Mouse (Mus musculus) myocyte (in vitro differentiated cells): Measurements from ENCODE around the gene Diras1. TPM values are rescaled to one million over a fixed set of nuclear protein-coding genes. Genes with fewer than 3 reads are reported as not detected.
A peak's percentile ranks its signal among the peaks of the same experiment; 100 is the strongest.

Source experiments
- H3K27me3 ChIP-seq: one replicate; pipeline ENCODE4 v1.6.1; 2011; ENCODE audit not compliant: control insufficient read depth, insufficient read depth, insufficient read length
- H3K36me3 ChIP-seq: one replicate; pipeline ENCODE4 v1.6.1; 2011; ENCODE audit not compliant: control insufficient read depth, insufficient read depth
- H3K4me2 ChIP-seq: one replicate; pipeline ENCODE4 v1.6.1; 2011; ENCODE audit warnings: low read depth, control low read depth
- H3K4me3 ChIP-seq: one replicate; pipeline ENCODE4 v1.5.1; 2011; ENCODE audit warnings: mild to moderate bottlenecking, control low read depth, moderate library complexity
- H3K79me2 ChIP-seq: one replicate; pipeline ENCODE4 v1.6.1; 2011; ENCODE audit not compliant: control insufficient read depth, insufficient read depth
- H3ac ChIP-seq: one replicate; pipeline ENCODE4 v1.6.1; 2011; ENCODE audit not compliant: control insufficient read depth, insufficient read length
- CEBPB ChIP-seq: IDR thresholded peaks from 2 replicates; pipeline ENCODE4 v1.6.1; 2011; ENCODE audit warnings: mild to moderate bottlenecking, moderate library complexity; ENCODE audit not compliant: poor library complexity, insufficient read depth, severe bottlenecking
- E2F4 ChIP-seq: IDR thresholded peaks from one replicate; pipeline ENCODE4 v1.6.1; 2011; ENCODE audit warnings: mild to moderate bottlenecking, control low read depth, moderate library complexity; ENCODE audit not compliant: insufficient read depth
- MAX ChIP-seq: IDR thresholded peaks from one replicate; pipeline ENCODE4 v1.6.1; 2011; ENCODE audit warnings: low read depth, mild to moderate bottlenecking, control low read depth
- MYOD1 ChIP-seq, 3 experiments: IDR thresholded peaks; one replicate each; pipeline ENCODE4 v1.6.1; 2011; ENCODE audit warnings: control low read depth in 2 of 3, low read depth in 2 of 3, mild to moderate bottlenecking in 2 of 3, moderate library complexity in 1 of 3; ENCODE audit not compliant: insufficient read length in 2 of 3, control insufficient read depth in 1 of 3
- MYOG ChIP-seq, 3 experiments: IDR thresholded peaks; one replicate each; pipeline ENCODE4 v1.6.1; 2011; ENCODE audit warnings: control low read depth in 2 of 3, low read depth in 2 of 3, mild to moderate bottlenecking in 2 of 3; ENCODE audit not compliant: insufficient read length in 2 of 3, control insufficient read depth in 1 of 3, insufficient read depth in 1 of 3
- POLR2A ChIP-seq: IDR thresholded peaks from one replicate; pipeline ENCODE4 v1.6.1; 2011; ENCODE audit warnings: low read depth, mild to moderate bottlenecking, control low read depth, moderate library complexity; ENCODE audit not compliant: insufficient read length
- POLR2AphosphoS2 ChIP-seq: IDR thresholded peaks from one replicate; pipeline ENCODE4 v1.6.1; 2011; ENCODE audit warnings: low read depth, control low read depth; ENCODE audit not compliant: insufficient read length
- REST ChIP-seq: IDR thresholded peaks from one replicate; pipeline ENCODE4 v1.6.1; 2011; ENCODE audit warnings: mild to moderate bottlenecking, control low read depth, moderate library complexity; ENCODE audit not compliant: insufficient read depth, insufficient read length
- SRF ChIP-seq: IDR thresholded peaks from one replicate; pipeline ENCODE4 v1.6.1; 2011; ENCODE audit warnings: low read depth; ENCODE audit not compliant: control insufficient read depth, insufficient read length
- TCF12 ChIP-seq: IDR thresholded peaks from one replicate; pipeline ENCODE4 v1.6.1; 2011; ENCODE audit warnings: mild to moderate bottlenecking, control low read depth; ENCODE audit not compliant: poor library complexity, insufficient read depth, severe bottlenecking
- TCF3 ChIP-seq: IDR thresholded peaks from one replicate; pipeline ENCODE4 v1.6.1; 2011; ENCODE audit warnings: low read depth, control low read depth; ENCODE audit not compliant: insufficient read length
- USF1 ChIP-seq: IDR thresholded peaks from one replicate; pipeline ENCODE4 v1.6.1; 2011; ENCODE audit warnings: low read depth, mild to moderate bottlenecking, control low read depth, moderate library complexity
- polyA plus RNA-seq: library from polyadenylated mRNA; unstranded; fragments of >200 nt; fragmentation: generic; extraction: Trizol; gene quantifications from one replicate; pipeline ENCODE4 v1.2.1, GENCODE M21; 2012; ENCODE audit warnings: missing spikeins

The Diras1 gene
- polyA plus RNA-seq, 1 experiment, result 0.42 TPM

GRCm38 (mm10) chr10:81015666-81016065 lies 9.8 kb downstream of the Diras1 start:
- no peak for TF ChIP-seq POLR2A
- no peak for TF ChIP-seq POLR2AphosphoS2
- TF ChIP-seq MYOG (IDR thresholded peaks at IDR 0.05; ENCODE audit: control insufficient read depth in 1 of 3, insufficient read depth in 1 of 3, insufficient read length in 2 of 3, low read depth in 2 of 3), result no peak
- no peak for TF ChIP-seq USF1
- TF ChIP-seq E2F4, result no peak
- no peak for TF ChIP-seq TCF12
- TF ChIP-seq TCF3, result no peak
- TF ChIP-seq MYOD1 (IDR thresholded peaks at IDR 0.05; ENCODE audit: control insufficient read depth in 1 of 3, insufficient read length in 2 of 3, low read depth in 2 of 3), result no peak
- TF ChIP-seq REST, result no peak
- TF ChIP-seq SRF, result no peak
- no peak for TF ChIP-seq CEBPB
- no peak for TF ChIP-seq MAX
- Histone ChIP-seq H3K4me3 (no peak overlapping the region), H3K36me3 (no peaks in the 10 kb centered on the region), H3ac (no peak overlapping the region), H3K4me2 (no peak overlapping the region), H3K27me3 (peaks cover 8% of the 10 kb centered on the region), H3K79me2 (no peaks in the 10 kb centered on the region)

GRCm38 (mm10) chr10:81014393-81015384 lies 10.8 kb downstream of the Diras1 start, which contains the start of gene Gng7:
Gene Gng7, minus strand, starts transcription at chr10:81014945.
- Histone ChIP-seq H3ac (no peak within 1 kb of the TSS), H3K36me3 (no peaks in the 10 kb centered on the region), H3K4me3 (no peak within 1 kb of the TSS), H3K79me2 (no peaks in the 10 kb centered on the region), H3K27me3 (peaks cover 8% of the 10 kb centered on the region), H3K4me2 (peak within 1 kb of the TSS; percentile 27)
- TF ChIP-seq USF1 (no peak), POLR2AphosphoS2 (no peak), MAX (no peak), TCF3 (no peak), POLR2A (no peak), MYOD1 (IDR thresholded peaks at IDR 0.05; ENCODE audit: control insufficient read depth in 1 of 3, insufficient read length in 2 of 3, low read depth in 2 of 3) (no peak), SRF (no peak)

- Histone ChIP-seq H3K36me3 (no peaks in the 10 kb centered on the region), H3K4me2 (no peak overlapping the region), H3K27me3 (peaks cover 15% of the 10 kb centered on the region), H3ac (no peak overlapping the region), H3K4me3 (no peak overlapping the region), H3K79me2 (no peaks in the 10 kb centered on the region)
- TF ChIP-seq POLR2AphosphoS2 (no peak), MYOG (IDR thresholded peaks at IDR 0.05; ENCODE audit: control insufficient read depth in 1 of 3, insufficient read depth in 1 of 3, insufficient read length in 2 of 3, low read depth in 2 of 3) (no peak), E2F4 (no peak), MYOD1 (IDR thresholded peaks at IDR 0.05; ENCODE audit: control insufficient read depth in 1 of 3, insufficient read length in 2 of 3, low read depth in 2 of 3) (no peak), SRF (no peak), CEBPB (no peak), TCF3 (no peak), POLR2A (no peak), MAX (no peak), REST (no peak), TCF12 (no peak), USF1 (no peak)
Observed at GRCm38 (mm10) chr10:81010851-81011250, 14.6 kb downstream of the Diras1 start.

GRCm38 (mm10) chr10:81007240-81007639 lies 18.2 kb downstream of the Diras1 start:
- TF ChIP-seq MAX (no peak), SRF (no peak)
- Histone ChIP-seq H3K4me3 (no peak overlapping the region), H3K36me3 (no peaks in the 10 kb centered on the region), H3K27me3 (peaks cover 22% of the 10 kb centered on the region), H3K79me2 (no peaks in the 10 kb centered on the region), H3K4me2 (peak overlapping the region; percentile 27), H3ac (no peak overlapping the region)

- Histone ChIP-seq H3K4me2 (no peak overlapping the region), H3K79me2 (no peaks in the 10 kb centered on the region), H3K4me3 (no peak overlapping the region), H3K36me3 (no peaks in the 10 kb centered on the region), H3K27me3 (peaks cover 33% of the 10 kb centered on the region), H3ac (no peak overlapping the region)
- no peak for TF ChIP-seq MYOG (IDR thresholded peaks at IDR 0.05; ENCODE audit: control insufficient read depth in 1 of 3, insufficient read depth in 1 of 3, insufficient read length in 2 of 3, low read depth in 2 of 3)
Observed at GRCm38 (mm10) chr10:81006005-81006677, 19.3 kb downstream of the Diras1 start.
